Mouse (Mus musculus) embryo, embryonic 10.5 days (tissue): ENCODE measurements around the gene Wars2.
A peak's percentile ranks its signal among the peaks of the same experiment; 100 is the strongest.

ENCODE experiments used
- DNase-seq: peaks from one replicate; pipeline ENCODE4 v3.0.0-alpha.2; 2015; ENCODE audit warnings: low spot score

The Wars2 gene

GRCm38 (mm10) chr3:99140940-99141854, at the start of gene Wars2:
Wars2 (plus strand) TSS chr3:99141068.
- DNase-seq, result peak; percentile 95

- no peak for DNase-seq
These were observed 44.1 kb upstream of the Wars2 start for GRCm38 (mm10) chr3:99096816-99097215.

- no peak for DNase-seq
These were observed 30.3 kb upstream of the Wars2 start for GRCm38 (mm10) chr3:99110353-99111213.

GRCm38 (mm10) chr3:99111214-99111608, 29.7 kb upstream of the Wars2 start:
- peak; percentile 30 for DNase-seq

- DNase-seq, result no peak
These were observed 27.5 kb upstream of the Wars2 start for GRCm38 (mm10) chr3:99113266-99113837.

DNA sequence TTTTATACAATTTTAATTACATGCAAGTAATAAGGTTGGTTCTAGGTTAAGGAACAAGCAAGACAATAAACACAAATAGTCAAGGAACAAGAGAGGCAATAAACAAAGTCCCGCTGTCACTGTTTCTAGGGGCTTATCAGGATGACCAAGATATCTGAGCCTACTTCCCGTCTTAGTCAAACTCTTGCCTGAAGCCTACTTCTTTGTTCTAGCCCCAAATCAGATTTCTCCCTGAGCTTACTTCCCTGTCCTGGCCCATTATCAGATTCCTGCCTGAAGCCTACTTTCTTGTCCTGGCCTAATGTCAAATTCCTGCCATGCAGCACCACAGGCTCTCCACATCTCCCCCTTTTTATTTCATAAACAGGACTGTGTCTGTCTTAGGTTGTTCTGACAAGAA, 19.9 kb upstream of the Wars2 start:
- DNase-seq, result no peak

DNA sequence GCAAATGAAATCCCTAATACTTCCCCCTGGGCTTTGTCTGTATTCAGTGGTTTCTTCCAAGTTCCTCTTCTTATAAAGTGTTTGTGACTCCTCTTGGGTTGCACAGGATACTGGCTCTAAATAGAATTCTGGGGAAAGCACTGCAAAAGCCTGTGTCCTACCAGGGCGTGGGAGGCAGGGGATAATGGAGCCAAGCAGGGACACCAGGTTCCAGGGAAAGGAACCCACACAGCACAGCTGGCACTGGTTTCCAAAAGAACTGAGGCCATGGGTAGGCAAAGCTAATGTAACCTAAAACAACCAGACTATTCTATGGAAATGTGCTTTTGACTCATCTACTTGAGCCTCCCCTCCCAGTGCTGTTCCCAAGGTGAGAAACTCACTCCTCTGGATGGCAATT, 10.3 kb upstream of the Wars2 start:
- DNase-seq, result no peak

DNA sequence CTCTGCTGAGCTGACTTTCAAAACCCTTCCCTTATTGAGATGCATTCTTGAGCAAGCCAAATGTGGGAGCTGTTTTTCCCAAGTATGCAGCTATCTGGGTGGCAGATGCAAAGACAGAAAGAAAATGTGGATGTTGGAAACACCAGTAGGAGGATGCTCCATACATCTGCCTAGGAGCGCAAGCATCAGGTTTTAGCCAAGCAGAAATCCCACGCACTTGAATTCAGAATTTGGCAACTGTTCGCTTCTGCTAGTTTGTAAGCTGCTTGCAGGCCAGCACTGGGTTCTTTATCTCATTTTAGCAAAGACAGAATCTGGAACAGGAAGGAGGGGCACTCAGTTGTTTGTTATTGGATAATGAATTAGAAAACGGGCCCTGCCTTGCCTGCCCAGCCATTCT, 8.9 kb upstream of the Wars2 start:
- DNase-seq, result no peak

DNA sequence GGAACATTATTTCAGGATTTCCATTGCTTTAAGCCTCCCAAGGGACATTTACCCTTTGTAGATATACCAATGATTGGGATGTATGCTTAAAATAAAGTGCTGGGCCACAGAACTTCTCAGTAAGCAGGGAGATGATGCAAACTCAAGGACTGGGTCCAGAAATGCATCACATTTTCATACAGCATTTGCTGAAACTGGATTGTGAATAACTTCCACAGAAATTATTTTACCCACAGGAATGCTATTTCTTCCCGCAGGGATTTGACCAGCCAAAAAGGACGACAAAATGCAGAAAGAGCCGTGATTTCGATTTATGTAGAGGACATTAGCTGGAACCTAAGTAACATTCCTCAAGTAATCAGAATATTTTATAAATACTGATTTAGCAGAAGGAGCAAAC, 7.0 kb upstream of the Wars2 start:
- no peak for DNase-seq

- no peak for DNase-seq
These were observed 7.0 kb downstream of the Wars2 start for GRCm38 (mm10) chr3:99147886-99148285.

DNA sequence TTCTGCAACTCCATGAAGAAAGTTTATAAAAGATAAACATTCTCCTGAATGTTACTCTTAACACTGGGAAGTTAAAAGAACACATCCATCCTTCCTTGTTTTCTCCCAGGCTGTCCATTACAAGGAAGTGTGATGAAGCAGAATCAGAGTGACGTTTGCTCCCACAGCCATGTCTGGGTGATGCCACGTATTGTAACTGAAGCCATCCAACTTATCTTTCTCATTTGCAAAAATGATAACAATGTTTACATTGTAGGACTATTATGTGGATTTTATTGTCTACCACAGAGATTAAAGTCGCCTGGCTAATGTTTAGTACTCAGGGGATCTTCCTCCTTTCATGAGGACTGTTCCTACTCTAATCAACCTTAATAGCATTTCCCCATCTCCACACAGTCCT, 8.2 kb downstream of the Wars2 start:
- no peak for DNase-seq

GRCm38 (mm10) chr3:99156286-99156685, 15.4 kb downstream of the Wars2 start:
- DNase-seq, result no peak

- no peak for DNase-seq
These were observed 16.1 kb downstream of the Wars2 start for GRCm38 (mm10) chr3:99156987-99157386.

DNA sequence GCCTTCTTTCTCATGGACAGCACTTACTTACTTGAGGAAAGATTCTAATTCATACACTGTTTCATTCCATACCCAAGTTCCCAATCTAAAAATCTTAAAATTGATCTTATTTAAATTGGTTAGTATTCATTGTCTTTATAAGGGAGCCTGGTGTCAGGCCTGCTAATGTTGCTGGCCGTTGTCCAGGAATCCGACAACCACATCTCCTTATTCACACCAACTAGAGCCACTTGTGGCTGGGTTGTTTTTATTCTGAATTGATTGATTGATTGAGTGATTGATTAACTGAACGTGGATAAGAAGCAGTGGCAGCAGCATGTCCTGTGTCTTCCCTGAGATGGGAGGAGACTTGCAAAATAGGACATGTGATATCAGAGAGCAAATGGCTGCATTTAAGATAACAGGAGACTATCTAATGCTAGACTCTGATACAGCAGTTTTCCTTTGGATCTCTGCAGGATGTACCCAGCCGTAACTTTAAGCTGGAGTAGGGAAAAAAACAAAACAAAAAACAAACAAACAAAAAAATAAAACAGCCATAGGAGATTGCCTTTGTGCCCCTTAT, 16.7 kb downstream of the Wars2 start:
- no peak for DNase-seq

- no peak for DNase-seq
These were observed 19.1 kb downstream of the Wars2 start for GRCm38 (mm10) chr3:99160016-99160415.

DNA sequence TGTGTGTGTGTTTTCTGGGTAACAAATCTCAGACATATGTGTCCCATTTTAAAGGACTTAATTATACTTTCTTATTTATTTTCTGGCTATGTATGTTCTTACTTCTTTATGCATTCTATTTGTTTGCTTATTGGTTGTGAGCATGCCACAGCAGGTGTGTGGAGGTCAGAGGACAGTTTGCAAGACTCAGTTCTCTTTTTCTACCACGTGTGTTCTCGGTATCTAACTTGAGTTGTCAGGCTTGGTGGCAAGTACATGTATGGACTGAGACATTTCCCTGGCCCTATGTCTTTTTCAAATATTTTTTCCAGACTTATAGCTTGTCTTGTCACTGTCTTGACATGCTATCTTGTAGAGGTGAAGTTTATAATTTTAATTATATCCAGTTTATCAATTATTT, 21.3 kb downstream of the Wars2 start:
- DNase-seq, result no peak

DNA sequence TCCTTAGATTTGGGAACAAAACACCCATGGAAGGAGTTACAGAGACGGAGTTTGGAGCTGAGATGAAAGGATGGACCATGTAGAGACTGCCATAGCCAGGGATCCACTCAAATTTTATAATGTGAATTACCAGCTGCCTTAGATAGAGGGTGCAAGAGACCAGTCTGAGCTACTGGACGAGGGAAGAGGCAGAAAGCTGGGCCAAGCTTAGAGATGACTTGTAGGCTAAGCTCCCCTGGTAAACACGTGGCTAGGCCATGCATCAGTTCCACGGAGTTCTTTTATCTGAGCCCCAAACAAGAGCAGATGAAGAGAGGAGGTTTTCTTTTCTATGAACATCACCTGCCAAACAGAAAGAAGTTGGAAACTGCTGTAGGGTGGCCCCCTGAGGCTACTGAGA, 26.9 kb downstream of the Wars2 start:
- DNase-seq, result no peak

GRCm38 (mm10) chr3:99173178-99173577, 32.3 kb downstream of the Wars2 start:
- no peak for DNase-seq

GRCm38 (mm10) chr3:99174658-99175304, 33.9 kb downstream of the Wars2 start:
- peak; percentile 59 for DNase-seq

DNA sequence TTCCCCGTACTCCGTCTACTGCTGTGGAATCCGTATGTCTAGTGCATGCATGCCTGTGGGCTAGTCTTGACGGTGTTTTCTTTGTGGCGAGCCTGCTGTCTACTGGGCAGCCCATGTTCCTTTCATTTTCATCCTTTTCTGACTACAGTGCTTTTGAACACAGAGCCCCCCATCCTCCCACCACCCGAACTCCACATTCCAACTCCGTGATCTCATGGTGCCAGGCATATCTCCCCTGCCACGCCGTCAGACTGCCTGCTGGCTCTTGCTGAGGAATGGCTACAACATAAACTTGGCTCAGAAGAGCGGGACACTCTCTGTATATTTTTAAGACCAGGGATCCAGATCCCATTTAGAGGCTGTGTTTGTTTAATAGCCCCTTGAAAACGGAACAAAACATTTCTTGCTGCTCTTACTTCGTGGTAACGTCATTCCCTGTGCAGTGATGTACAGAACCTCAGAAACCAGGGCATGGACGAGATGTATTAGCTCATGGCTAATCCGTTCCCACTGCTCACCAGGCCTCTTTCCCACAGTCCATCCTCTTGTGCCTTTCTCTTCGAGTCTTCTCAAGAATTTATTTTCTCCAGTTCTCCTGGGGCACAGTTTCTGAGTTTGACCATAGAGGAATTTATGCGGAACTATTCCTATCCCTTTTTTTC, 42.6 kb downstream of the Wars2 start:
- no peak for DNase-seq

DNA sequence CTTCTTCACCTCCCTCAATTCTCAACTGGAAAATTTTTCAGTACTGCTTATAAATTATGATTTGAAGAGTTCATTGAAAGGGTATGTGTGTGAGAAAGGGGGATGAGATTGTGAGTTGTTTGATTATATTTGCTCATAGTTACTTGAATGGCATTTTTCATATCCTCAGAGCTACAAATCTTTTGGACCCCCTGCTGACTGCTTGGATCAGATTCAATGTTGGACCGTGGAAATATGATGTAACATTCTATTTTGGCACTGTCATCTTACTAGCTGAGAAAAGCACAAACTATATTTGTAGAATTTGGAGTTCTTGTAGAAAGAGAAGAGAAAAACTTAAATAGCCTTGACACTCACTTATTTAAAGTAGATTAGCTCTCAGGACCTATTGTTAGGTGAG, 43.5 kb downstream of the Wars2 start:
- DNase-seq, result no peak
